Mouse (Mus musculus) gastrocnemius, postnatal 36 days (tissue): Measurements from ENCODE around the gene Man2b1. TPM values are rescaled to one million over a fixed set of nuclear protein-coding genes. Genes with fewer than 3 reads are reported as not detected.
"Not testable (repeated sequence)": the region's sequence is repeated elsewhere in the genome, so short reads cannot be mapped to it uniquely, and the experiment has no call there.

Source experiments
- DNase-seq, 2 experiments: peaks; one replicate each; pipeline ENCODE4 v3.0.0; 2022
- intact Hi-C: fragments of 180-260 bp; cut with DNase I; formaldehyde crosslinking; loops from one replicate; pipeline ENCODE4 v1.15.1; 2025
- microRNA-seq, 2 experiments: library from miRNA; unstranded; fragments of <30 nt; microRNA quantifications; one replicate each; pipeline ENCODE4 v1.2.0; 2021
- total RNA-seq, 2 experiments: library from RNA; stranded (reverse); gene quantifications; 2 replicates each; pipeline ENCODE4 v1.2.3; 2021

The Man2b1 gene
- total RNA-seq, 2 experiments from 2014 or later = 9.0 TPM

DNA sequence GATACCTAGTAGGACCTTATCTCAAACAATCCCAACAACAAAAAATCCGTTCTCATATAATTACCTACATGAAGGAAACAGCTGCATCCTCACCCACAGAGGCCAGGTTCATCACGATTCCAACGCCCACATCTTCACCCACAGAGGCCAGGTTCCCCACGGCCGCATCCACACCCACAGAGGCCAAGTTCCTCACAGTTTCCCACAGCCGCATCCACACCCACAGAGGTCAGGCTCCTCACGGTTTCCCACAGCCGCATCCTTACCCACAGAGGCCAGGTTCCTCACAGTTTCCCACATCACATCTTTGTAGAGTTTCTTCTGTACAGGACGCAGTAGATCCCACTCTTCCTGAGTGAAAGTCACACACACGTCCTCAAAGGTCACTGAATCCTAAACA, 30.2 kb downstream of the Man2b1 start:
- intact Hi-C loops = no loop called here
- DNase-seq = no peak

DNA sequence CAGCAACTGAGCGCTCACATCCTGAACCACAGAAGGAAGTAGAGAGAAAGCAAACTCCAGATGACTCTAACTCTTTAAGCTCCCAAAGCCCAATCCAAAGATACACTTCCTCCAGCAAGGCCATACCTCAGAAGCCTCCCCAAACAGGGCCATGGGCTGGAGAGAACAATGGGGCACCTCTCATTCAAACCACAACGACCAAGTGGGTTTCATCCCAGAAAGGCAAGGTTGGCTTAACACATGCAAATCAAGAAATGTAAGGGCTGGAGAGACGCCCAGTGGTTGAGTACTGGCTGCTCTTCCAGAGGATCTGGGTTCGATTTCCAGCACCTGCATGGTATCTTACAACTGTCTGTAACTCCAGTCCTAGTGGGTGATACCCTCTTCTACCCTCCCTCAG, 32.4 kb downstream of the Man2b1 start:
- no peak for DNase-seq
- intact Hi-C loops = no loop called here

DNA sequence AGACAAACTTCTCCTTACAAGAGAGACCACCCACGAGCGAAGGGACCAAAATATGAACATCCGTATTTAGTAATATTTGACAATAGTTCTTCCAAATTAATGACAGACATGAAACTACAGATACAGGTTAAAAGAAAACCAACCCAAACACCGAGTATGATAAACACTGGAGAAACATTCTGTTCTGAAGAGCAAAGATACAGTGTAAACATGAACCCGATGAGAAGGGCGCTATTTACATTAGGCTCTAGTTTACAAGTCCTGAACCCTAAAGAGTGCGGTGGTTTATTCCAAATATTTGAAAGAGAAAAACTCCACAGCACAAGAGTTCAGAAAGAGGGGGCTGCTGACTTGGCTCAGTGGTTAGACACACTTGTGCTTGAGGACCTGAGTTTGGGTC, 33.9 kb downstream of the Man2b1 start:
- intact Hi-C loops = no loop called here
- DNase-seq = no peak

DNA sequence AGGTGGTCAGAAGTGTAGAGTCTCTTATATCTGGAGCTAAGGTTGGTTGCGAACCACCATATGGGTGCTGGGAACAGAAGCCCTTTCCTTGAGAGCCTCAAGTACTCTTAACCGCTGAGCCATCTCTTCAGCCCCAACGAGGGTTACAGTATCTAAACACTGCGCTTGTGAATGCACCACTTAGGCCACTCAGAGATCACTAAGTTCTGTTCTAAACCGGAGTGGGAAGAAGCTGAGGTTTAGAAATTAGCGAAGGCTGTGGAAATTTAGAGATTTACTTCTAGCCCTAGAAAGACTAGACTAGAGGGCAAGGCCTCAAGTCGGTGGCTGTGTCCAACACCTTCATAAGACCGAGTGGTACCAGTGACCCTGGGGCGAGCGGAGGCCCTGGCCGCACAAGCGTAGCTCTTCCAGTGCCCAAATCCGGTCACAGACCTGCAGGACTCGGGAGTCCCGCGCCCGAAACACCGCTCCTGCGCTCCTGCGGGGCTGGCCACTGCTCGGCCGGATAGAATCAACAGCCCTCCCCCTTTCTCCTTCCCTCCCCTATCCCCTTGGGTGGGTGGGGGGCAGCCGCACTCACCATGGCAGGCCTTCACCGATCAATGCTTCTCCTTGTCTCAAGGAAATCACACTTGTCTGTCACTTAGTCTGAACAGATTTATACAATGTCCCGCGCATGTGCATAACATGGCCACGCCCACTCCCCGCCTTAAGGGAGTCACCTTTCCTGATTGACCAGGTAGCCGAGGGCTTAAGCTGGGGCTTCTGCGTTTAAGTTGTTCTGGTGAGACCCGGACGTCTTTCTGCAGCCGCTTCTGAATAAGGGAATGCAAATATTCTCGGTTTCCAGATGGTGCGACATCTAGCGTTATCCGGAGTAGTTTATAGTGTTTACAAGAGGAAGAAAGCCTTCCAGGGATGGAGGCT, 36.2 kb downstream of the Man2b1 start:
- intact Hi-C loops = no loop called here
- DNase-seq = peak; percentile 50 to 63

DNA sequence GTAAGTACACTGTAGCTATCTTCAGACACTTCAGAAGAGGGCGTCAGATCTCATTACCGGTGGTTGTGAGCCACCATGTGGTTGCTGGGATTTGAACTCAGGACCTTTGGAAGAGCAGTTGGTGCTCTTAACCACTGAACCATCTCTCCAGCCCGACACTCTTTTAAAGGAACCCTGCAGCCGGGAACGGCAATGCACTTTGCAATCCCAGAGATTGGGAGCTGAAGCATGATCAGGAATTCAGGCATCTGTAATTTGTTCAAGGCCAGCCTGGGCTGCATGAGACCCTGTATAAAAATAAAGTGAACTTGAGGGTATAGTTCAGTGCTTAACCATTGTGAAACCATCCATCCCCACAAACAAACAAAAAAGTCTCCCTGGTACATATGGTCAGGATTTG, 37.2 kb downstream of the Man2b1 start:
- DNase-seq, intact Hi-C loops: not testable (repeated sequence)

DNA sequence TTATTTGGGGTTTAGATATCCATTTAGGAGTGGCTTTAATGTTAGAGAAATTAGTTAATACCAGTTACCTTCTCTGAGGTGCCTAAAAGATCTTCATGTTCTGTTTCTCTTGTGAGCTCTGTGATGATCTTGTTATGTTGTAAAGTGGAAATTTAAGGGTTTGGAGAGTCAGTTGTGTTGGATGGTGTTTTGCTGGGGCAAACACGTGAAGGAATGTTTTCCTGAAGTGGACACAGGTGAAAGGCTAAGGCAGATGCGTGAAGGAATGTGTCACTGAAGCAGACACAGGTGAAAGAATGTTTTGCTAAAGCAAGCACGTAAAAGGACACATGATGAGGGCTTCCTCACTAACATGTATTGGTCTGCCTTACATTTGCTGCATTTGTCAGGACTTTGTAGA, 39.9 kb downstream of the Man2b1 start, which contains the start of gene Zfp791:
Gene Zfp791 (minus strand): TSS at position 101 of the 400 bp plus-strand sequence.
- intact Hi-C loops = no loop called here
- no peak for DNase-seq

DNA sequence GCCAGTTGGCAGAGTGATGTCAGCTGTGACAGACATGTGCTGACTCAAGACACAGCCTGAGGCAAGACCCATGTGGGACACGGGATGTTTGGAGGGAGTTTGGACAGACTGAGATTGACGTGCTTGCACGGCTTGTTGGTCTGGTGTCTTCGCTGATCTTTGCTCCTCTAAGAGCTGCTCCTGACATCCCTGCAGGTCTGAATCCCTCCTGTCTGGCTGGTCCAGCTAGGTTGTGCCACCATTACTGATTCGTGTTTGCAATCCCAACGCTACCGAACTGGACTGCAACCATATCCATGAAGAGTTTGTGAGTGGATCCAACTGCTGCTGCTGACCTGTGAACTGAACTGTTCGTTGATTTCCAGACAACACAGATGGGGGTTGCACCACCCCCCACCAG, 40.6 kb downstream of the Man2b1 start:
- intact Hi-C loops = no loop called here
- no peak for DNase-seq

DNA sequence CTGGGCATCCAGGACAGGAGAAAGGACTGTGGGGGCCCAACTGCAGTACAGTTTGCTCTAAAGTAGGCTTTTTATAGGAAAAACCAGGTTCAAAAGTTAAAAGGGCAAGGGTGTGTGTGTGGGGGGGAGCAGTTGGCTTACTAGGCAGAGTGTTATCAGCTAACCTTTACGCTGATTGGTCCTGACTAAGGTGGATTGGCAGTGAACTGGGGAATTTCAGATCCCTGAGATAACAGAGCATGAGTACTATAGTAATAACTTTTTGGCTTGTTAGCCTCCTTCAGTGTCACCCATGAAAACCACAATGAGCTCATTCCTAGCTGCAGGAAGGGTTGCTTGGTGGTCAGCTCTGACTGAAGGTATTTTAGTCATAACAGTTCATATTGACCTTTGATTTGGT, 49.3 kb downstream of the Man2b1 start:
- intact Hi-C loops = no loop called here
- no peak for DNase-seq

DNA sequence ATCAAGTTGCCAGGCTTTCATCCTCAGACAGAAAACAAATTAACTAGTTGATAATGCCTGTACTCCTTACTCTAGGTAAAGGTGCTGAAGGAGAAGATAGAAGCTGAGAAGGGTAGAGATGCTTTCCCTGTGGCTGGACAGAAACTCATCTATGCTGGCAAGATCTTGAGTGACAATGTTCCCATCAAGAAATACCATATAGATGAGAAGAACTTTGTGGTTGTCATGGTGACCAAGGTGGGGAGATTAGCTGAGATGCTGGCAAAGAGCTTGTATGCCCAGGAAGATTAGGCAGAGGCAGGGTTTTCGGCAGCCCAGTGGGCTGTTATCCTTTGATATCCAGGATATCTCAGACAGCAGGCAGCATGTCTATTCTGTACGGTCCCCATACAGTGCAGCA, 52.6 kb downstream of the Man2b1 start:
- DNase-seq, intact Hi-C loops: not testable (repeated sequence)

DNA sequence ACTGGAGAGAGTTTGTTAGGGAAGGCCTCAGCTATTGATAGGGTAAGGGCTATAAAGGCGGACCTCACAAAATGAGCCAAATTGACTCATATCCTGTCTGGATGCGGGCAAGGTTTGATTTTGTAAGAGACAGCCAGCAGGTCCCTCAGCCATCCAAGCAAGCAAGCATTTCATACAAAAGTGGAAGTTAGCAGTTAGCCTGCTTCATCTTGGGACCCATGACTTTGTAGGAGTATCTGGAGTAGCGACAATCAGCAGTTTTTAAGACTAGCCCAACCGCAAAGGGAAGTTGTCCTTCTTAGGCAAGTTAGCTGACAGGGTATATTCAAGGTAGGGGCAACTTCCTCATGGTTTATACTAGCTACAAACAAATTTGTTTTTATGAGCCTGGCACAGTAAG, 59.4 kb downstream of the Man2b1 start:
- no peak for DNase-seq
- intact Hi-C loops = no loop called here

Small RNA genes lying within 50 kb of the gene (microRNA-seq; reads per million reads assigned to microRNA genes)
- gene Gm23388 = 0 reads per million in 2 experiments
- 0 reads per million in 2 experiments for gene Mir7070

Other genes with a start within 250 kb of the Man2b1 start
- gene Rad23a, start 242.6 kb upstream of the Man2b1 start, total RNA-seq = 100 to 1,000 TPM; 136 to 151 TPM
- 100 to 1,000 TPM; 153 to 159 TPM for gene Calr, start 236.3 kb upstream of the Man2b1 start, total RNA-seq
- 10 to 100 TPM; 22.1 to 26.2 TPM for gene Farsa, start 226.3 kb upstream of the Man2b1 start, total RNA-seq
- gene Syce2, start 211.2 kb upstream of the Man2b1 start, total RNA-seq = 1 to 10 TPM in 1 of 2 experiments, under 1 TPM in 1; 0.71 to 1.4 TPM
- 10 to 100 TPM; 25.5 to 45.9 TPM for gene Gcdh, start 189.3 kb upstream of the Man2b1 start, total RNA-seq
- gene Klf1, start 181.3 kb upstream of the Man2b1 start, total RNA-seq = not detected
- gene Dnase2a, start 174.7 kb upstream of the Man2b1 start, total RNA-seq = 1 to 10 TPM; 3.7 to 5.1 TPM
- not detected for gene Mast1, start 145.9 kb upstream of the Man2b1 start, total RNA-seq
- gene Rtbdn, start 136.3 kb upstream of the Man2b1 start, total RNA-seq = not detected
- not detected for gene Gm49661, start 113.8 kb upstream of the Man2b1 start, total RNA-seq
- gene Prdx2, start 113.7 kb upstream of the Man2b1 start, total RNA-seq = 100 to 1,000 TPM; 180 to 196 TPM
- gene Rnaseh2a, start 113.5 kb upstream of the Man2b1 start, total RNA-seq = 10 to 100 TPM; 23.3 to 23.8 TPM
- 10 to 100 TPM in 1 of 2 experiments, 1 to 10 TPM in 1; 4.3 to 12.8 TPM for gene Junb, start 104.6 kb upstream of the Man2b1 start, total RNA-seq
- 1 to 10 TPM; 1.4 to 1.5 TPM for gene Hook2, start 92.7 kb upstream of the Man2b1 start, total RNA-seq
- not detected for gene Best2, start 68.7 kb upstream of the Man2b1 start, total RNA-seq
- 10 to 100 TPM; 49.7 to 50.8 TPM for gene Asna1, start 58.0 kb upstream of the Man2b1 start, total RNA-seq
- 10 to 100 TPM; 71.9 to 73.6 TPM for gene Trir, start 56.4 kb upstream of the Man2b1 start, total RNA-seq
- gene Tnpo2, start 46.4 kb upstream of the Man2b1 start, total RNA-seq = 10 to 100 TPM; 29.3 to 29.7 TPM
- gene Fbxw9, start 23.2 kb upstream of the Man2b1 start, total RNA-seq = 1 to 10 TPM; 1.4 to 2.4 TPM
- gene Gm5741, start 15.3 kb upstream of the Man2b1 start, total RNA-seq = not detected
- 10 to 100 TPM; 18.2 to 23.6 TPM for gene Dhps, start 11.5 kb upstream of the Man2b1 start, total RNA-seq
- gene Wdr83os, start 2.5 kb upstream of the Man2b1 start, total RNA-seq = 10 to 100 TPM; 37.3 to 44.5 TPM
- 10 to 100 TPM; 13.5 to 15.6 TPM for gene Wdr83, start 2.0 kb upstream of the Man2b1 start, total RNA-seq
- 1 to 10 TPM in 1 of 2 experiments, under 1 TPM in 1; 0.76 to 1.1 TPM for gene Zfp791, start 39.8 kb downstream of the Man2b1 start, total RNA-seq
- not detected for gene Cks1brt, start 68.7 kb downstream of the Man2b1 start, total RNA-seq
- gene Olfr371, start 142.7 kb downstream of the Man2b1 start, total RNA-seq = not detected
- 1 to 10 TPM; 3.5 to 4.9 TPM for gene Orc6, start 216.4 kb downstream of the Man2b1 start, total RNA-seq
- 10 to 100 TPM; 45.3 to 52.1 TPM for gene Vps35, start 216.5 kb downstream of the Man2b1 start, total RNA-seq